Mouse (Mus musculus): ENCODE results near the gene Mcm6. TPM values are rescaled to one million over a fixed set of nuclear protein-coding genes. Genes with fewer than 3 reads are reported as not detected.

Gene Mcm6
- 126 and 149 TPM in 2 replicates for polyA plus RNA-seq (2015; fragmentation: Nextera tagmentation; extraction: Ambion mirVana)

DNA sequence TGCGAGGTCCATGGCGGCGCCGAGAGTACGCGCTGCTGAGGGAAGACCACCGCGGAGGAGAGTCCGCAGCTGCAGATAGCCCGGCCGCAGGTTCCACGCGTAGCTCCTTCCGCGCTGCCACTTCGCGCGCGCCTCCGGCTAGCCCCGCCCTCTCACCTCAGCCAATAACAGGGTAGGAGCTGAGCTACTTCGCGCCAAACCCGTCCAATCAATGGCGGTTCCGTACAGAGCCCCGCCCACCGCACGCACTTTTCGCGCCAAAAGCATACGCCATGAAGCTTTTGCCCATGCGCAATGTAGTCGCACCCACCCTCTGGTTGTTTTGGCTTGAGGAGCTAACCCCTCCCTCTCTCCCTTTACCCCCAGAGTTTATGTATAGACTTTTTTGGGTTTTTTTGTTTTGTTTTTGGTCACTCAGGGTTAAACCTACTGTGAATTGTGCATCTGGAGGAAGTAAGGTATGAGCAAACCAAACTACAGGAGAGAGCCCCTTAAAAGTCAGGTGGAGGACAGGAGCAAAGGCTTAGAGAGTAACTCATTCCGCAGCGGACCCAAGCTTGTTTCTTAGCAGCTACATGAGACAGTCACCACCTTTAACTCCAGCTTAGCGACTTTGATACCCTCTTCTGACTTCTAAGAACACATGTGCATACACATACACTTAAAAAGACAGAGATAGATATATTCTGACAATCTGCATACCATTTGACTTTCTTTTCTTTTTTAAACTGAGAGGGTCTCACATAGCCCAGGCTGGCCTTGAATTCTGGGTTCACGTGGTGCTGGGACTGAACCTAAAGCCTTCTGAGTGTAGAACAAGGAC, at the start of gene Mcm6:
Gene Mcm6, minus strand, starts transcription at position 111 of the 823 bp plus-strand sequence.
- H3K27me3 ChIP-seq (ENCODE audit: insufficient read depth, low read length): no peaks in the 10 kb centered on the region
- DNase-seq (ENCODE audit: low spot score) (peak; percentile 98), ATAC-seq (replicated peaks; ENCODE audit: low FRiP score, low read depth) (peak; percentile 97)
- H3K9ac ChIP-seq (ENCODE audit: low read depth, low read length): peak within 1 kb of the TSS; percentile 65
- peak within 1 kb of the TSS; percentile 51 for H3K4me3 ChIP-seq (replicated peaks; ENCODE audit: low read depth, low read length)
- H3K9me3 ChIP-seq (replicated peaks; ENCODE audit: low read length): no peaks in the 10 kb centered on the region
- peak within 1 kb of the TSS; percentile 61 for H3K27ac ChIP-seq
- no peak for TF ChIP-seq CTCF (IDR thresholded peaks at IDR 0.05; ENCODE audit: low read depth)
- H3K36me3 ChIP-seq (ENCODE audit: insufficient read depth, low read length): peaks cover 15% of the 10 kb centered on the region
- H3K4me1 ChIP-seq (replicated peaks; ENCODE audit: insufficient read depth, low read length): peaks cover 9% of the 10 kb centered on the region; the same call in 1 of the 2 replicates
- 2% methylated on average over 38 of the region's 38 CpGs for WGBS
- H3K4me2 ChIP-seq (ENCODE audit: low read length): peak within 1 kb of the TSS; percentile 70

DNA sequence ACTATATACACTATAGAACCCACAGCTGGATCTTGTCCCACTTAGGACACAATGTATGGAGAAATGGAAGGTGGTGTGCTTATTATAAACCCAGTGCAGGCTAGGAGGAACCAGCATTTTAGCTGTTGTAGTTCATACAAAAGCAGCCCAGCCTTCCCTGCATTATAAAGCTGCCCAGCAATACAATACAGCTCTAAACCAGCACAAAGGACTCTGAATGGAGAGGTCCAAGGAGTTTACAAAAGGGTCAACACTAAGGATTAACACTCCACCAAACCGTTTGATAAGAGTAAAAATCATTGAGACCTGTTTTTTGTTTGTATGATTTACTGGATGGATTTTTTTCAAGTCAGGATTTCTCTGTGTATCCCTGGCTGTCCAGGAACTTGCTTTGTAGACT, 47.4 kb upstream of the Mcm6 start:
- no peaks in the 10 kb centered on the region for H3K4me1 ChIP-seq (replicated peaks; ENCODE audit: insufficient read depth, low read length)
- H3K9ac ChIP-seq (ENCODE audit: low read depth, low read length): no peak overlapping the region
- no peak overlapping the region for H3K4me2 ChIP-seq (ENCODE audit: low read length)
- peaks cover 3% of the 10 kb centered on the region; the same call in 1 of the 2 replicates for H3K36me3 ChIP-seq (ENCODE audit: insufficient read depth, low read length)
- H3K27ac ChIP-seq: no peak overlapping the region
- ATAC-seq (replicated peaks; ENCODE audit: low FRiP score, low read depth): no peak
- no peak for DNase-seq (ENCODE audit: low spot score)
- H3K9me3 ChIP-seq (replicated peaks; ENCODE audit: low read length): no peaks in the 10 kb centered on the region
- 57% methylated on average over 1 of the region's 1 CpGs for WGBS
- no peak overlapping the region for H3K4me3 ChIP-seq (replicated peaks; ENCODE audit: low read depth, low read length)
- no peak for TF ChIP-seq CTCF (IDR thresholded peaks at IDR 0.05; ENCODE audit: low read depth)
- H3K27me3 ChIP-seq (ENCODE audit: insufficient read depth, low read length): no peaks in the 10 kb centered on the region

DNA sequence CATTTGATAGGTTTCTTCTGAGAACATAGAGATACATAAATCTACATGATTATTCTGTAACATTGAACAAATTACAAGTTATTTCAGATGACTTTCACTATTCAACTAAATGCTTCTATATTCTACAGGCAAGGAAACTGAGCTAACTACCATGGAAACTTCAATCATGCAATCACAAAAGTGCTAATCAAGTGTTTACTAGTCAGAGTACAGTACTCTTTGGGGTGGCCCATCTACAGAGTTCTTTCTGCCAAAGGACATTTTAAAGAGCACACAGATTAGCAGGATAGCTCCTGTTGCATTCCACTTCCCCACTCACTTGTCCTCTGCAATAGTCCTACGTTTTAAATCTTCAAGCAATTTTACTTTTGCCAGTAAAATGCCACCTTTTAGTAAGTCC, 46.2 kb upstream of the Mcm6 start:
- DNase-seq (ENCODE audit: low spot score) (no peak), ATAC-seq (replicated peaks; ENCODE audit: low FRiP score, low read depth) (no peak)
- TF ChIP-seq CTCF (IDR thresholded peaks at IDR 0.05; ENCODE audit: low read depth): no peak
- Histone ChIP-seq H3K27me3 (ENCODE audit: insufficient read depth, low read length) (no peaks in the 10 kb centered on the region), H3K4me3 (replicated peaks; ENCODE audit: low read depth, low read length) (no peak overlapping the region), H3K4me2 (ENCODE audit: low read length) (no peak overlapping the region), H3K27ac (peak overlapping the region; percentile 25; the same call in 1 of the 2 replicates), H3K36me3 (ENCODE audit: insufficient read depth, low read length) (peaks cover 3% of the 10 kb centered on the region; the same call in 1 of the 2 replicates), H3K9ac (ENCODE audit: low read depth, low read length) (no peak overlapping the region), H3K4me1 (replicated peaks; ENCODE audit: insufficient read depth, low read length) (no peaks in the 10 kb centered on the region), H3K9me3 (replicated peaks; ENCODE audit: low read length) (no peaks in the 10 kb centered on the region)
- 64% methylated on average over 1 of the region's 1 CpGs for WGBS

DNA sequence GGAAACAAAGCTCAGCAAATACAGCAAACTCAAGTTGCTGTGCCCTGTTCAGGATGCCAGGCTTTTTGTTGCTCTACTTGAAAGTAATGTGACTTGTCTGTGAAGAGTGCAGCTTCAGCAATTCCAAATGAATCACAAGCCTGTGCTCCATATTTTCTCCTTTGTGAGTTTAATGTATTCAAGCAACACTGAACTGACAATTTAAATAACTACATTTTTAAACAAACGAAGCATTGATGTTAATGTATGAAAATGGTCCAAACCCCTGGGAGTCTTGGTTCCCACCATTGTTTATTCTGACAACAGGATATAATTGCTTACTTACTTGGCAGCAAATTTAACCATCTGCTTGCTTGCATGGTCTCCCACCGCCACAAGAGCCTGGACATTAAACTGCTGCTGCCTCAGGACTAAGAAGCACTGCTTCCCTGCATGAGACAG, 45.6 kb upstream of the Mcm6 start:
- Histone ChIP-seq H3K36me3 (ENCODE audit: insufficient read depth, low read length) (peaks cover 3% of the 10 kb centered on the region; the same call in 1 of the 2 replicates), H3K27me3 (ENCODE audit: insufficient read depth, low read length) (no peaks in the 10 kb centered on the region), H3K27ac (no peak overlapping the region), H3K9ac (ENCODE audit: low read depth, low read length) (no peak overlapping the region), H3K4me2 (ENCODE audit: low read length) (no peak overlapping the region), H3K9me3 (replicated peaks; ENCODE audit: low read length) (no peaks in the 10 kb centered on the region), H3K4me3 (replicated peaks; ENCODE audit: low read depth, low read length) (no peak overlapping the region), H3K4me1 (replicated peaks; ENCODE audit: insufficient read depth, low read length) (0 out of 2 replicates have a peak, but pooled peaks cover 4% of the 10 kb centered on the region)
- no peak for TF ChIP-seq CTCF (IDR thresholded peaks at IDR 0.05; ENCODE audit: low read depth)
- ATAC-seq (replicated peaks; ENCODE audit: low FRiP score, low read depth): no peak
- 53% methylated on average over 2 of the region's 2 CpGs for WGBS
- DNase-seq (ENCODE audit: low spot score): peak; percentile 26

DNA sequence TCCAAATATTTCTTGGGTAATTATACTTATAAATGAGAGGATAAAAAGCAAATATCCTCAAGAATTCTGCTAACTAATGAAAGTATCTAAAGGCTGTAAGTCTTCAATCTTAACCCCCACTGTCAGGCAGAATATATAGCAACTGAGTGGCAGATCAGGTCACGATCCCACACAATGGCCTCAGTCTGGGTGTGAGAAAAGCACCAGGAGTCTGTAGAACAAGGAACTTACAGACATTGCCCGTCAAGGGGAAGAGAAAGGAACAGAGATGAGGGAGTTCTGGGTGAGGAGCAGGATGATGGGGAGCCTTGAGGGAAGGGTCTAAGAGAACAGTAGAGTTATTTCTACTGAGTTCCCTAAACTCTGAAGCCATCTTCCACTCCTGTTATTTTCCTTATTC, 41.5 kb upstream of the Mcm6 start:
- no peak for TF ChIP-seq CTCF (IDR thresholded peaks at IDR 0.05; ENCODE audit: low read depth)
- DNase-seq (ENCODE audit: low spot score) (no peak), ATAC-seq (replicated peaks; ENCODE audit: low FRiP score, low read depth) (no peak)
- 53% methylated on average over 2 of the region's 2 CpGs for WGBS
- Histone ChIP-seq H3K4me3 (replicated peaks; ENCODE audit: low read depth, low read length) (no peak overlapping the region), H3K27ac (no peak overlapping the region), H3K36me3 (ENCODE audit: insufficient read depth, low read length) (no peaks in the 10 kb centered on the region; the same call in 1 of the 2 replicates), H3K4me2 (ENCODE audit: low read length) (no peak overlapping the region), H3K9ac (ENCODE audit: low read depth, low read length) (no peak overlapping the region), H3K4me1 (replicated peaks; ENCODE audit: insufficient read depth, low read length) (0 out of 2 replicates have a peak, but pooled peaks cover 4% of the 10 kb centered on the region), H3K27me3 (ENCODE audit: insufficient read depth, low read length) (no peaks in the 10 kb centered on the region), H3K9me3 (replicated peaks; ENCODE audit: low read length) (no peaks in the 10 kb centered on the region)

DNA sequence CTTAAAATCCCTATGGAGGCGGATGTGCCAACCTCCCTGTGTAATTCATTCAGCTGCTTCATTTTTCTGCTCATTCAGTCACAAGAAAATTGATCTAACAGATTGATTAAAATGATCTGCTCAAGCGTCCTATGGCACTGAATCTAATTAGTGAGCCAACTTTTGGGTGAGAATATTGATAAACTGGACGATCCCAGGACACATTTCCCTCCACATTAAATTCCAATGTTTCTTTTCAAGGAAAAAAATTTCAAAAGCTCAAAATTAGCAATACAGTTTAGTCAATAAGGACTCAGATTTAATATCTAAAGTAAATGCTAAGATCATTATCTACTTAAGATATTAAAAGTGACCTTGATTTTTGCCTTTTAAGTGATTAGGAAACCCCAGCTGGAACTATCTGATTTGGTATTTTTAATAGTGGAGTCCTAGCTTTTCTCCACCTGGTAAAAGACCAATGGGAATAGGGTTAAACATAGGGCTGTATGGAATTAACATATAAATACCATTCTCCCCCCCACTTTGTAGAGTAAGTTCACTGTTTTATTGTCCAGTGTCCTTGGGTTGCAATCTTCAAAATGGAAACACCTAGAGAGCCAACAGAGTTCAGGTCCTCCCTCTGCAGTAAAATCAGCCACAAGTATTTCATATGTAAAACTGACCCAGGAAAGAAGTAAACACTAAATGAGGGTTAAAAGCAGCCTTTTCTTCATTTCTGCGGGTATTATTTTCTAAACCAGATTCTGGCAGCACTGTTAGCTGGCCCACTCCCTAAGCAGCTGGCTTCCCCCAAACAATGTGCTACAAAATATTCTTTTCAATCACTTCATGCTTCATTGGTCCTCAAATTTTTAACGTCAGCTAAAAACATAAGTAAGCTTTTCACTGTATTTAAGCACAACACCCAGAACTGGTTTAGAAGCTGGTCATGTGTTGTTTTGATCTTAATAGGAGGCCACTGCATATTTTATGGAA, 40.8 kb upstream of the Mcm6 start:
- WGBS: 57% methylated on average over 5 of the region's 5 CpGs
- H3K27me3 ChIP-seq (ENCODE audit: insufficient read depth, low read length): no peaks in the 10 kb centered on the region
- no peak overlapping the region for H3K9ac ChIP-seq (ENCODE audit: low read depth, low read length)
- H3K4me2 ChIP-seq (ENCODE audit: low read length): no peak overlapping the region
- no peak for DNase-seq (ENCODE audit: low spot score)
- H3K4me3 ChIP-seq (replicated peaks; ENCODE audit: low read depth, low read length): no peak overlapping the region
- 0 out of 2 replicates have a peak, but pooled peaks cover 4% of the 10 kb centered on the region for H3K4me1 ChIP-seq (replicated peaks; ENCODE audit: insufficient read depth, low read length)
- no peak for TF ChIP-seq CTCF (IDR thresholded peaks at IDR 0.05; ENCODE audit: low read depth)
- no peaks in the 10 kb centered on the region for H3K9me3 ChIP-seq (replicated peaks; ENCODE audit: low read length)
- no peaks in the 10 kb centered on the region; the same call in 1 of the 2 replicates for H3K36me3 ChIP-seq (ENCODE audit: insufficient read depth, low read length)
- ATAC-seq (replicated peaks; ENCODE audit: low FRiP score, low read depth): no peak
- no peak overlapping the region for H3K27ac ChIP-seq
